Mouse (Mus musculus) heart, embryonic 16.5 days (tissue): ENCODE data around the gene Slc25a44. TPM values are rescaled to one million over a fixed set of nuclear protein-coding genes. Genes with fewer than 3 reads are reported as not detected.

ENCODE experiments used
- ATAC-seq: fragments of 200-750 bp; cut with Nextera tagmentation; replicated peaks from 2 replicates; pipeline ENCODE4 v1.8.0; 2017; ENCODE audit warnings: moderate number of reproducible peaks; ENCODE audit not compliant: insufficient read depth, low FRiP score; ENCODE audit errors: extremely low read depth
- H3K27ac ChIP-seq: fragments of 300-500 bp; sonication (generic); 2 replicates; pipeline ENCODE4 v1.5.1; 2014; ENCODE audit warnings: mild to moderate bottlenecking, low read length, control low read depth, moderate library complexity
- H3K27me3 ChIP-seq: fragments of 300-500 bp; sonication (generic); 2 replicates; pipeline ENCODE4 v1.6.1; 2014; ENCODE audit warnings: low read length, mixed read lengths; ENCODE audit not compliant: control insufficient read depth, insufficient read depth
- H3K36me3 ChIP-seq: fragments of 300-500 bp; sonication (generic); 2 replicates; pipeline ENCODE4 v1.6.1; 2014; ENCODE audit not compliant: control insufficient read depth, insufficient read depth
- H3K4me1 ChIP-seq: fragments of 300-500 bp; sonication (generic); 2 replicates; pipeline ENCODE4 v1.6.1; 2014; ENCODE audit warnings: low read length, mixed read lengths; ENCODE audit not compliant: control insufficient read depth, insufficient read depth
- H3K4me2 ChIP-seq: fragments of 300-500 bp; sonication (generic); 2 replicates; pipeline ENCODE4 v1.6.1; 2014; ENCODE audit warnings: low read depth, mild to moderate bottlenecking, control low read depth, low read length
- H3K4me3 ChIP-seq: fragments of 300-500 bp; sonication (generic); 2 replicates; pipeline ENCODE4 v1.5.1; 2014; ENCODE audit warnings: mild to moderate bottlenecking, control low read depth, low read length
- H3K9ac ChIP-seq: fragments of 300-500 bp; sonication (generic); 2 replicates; pipeline ENCODE4 v1.6.1; 2014; ENCODE audit warnings: low read length, control low read depth
- H3K9me3 ChIP-seq: fragments of 300-500 bp; sonication (generic); replicated peaks from 2 replicates; pipeline ENCODE4 v1.6.1; 2016; ENCODE audit warnings: low read length; ENCODE audit not compliant: control insufficient read depth
- WGBS: fragments of 180-500 bp; shearing (Covaris S2); extraction: QIAGEN DNeasy Blood & Tissue Kit; methylation state at CpG from one replicate; pipeline ENCODE4 v1.1.7; 2014; 5-methylcytosine and 5-hydroxymethylcytosine counted together
- polyA plus RNA-seq: library from polyadenylated mRNA; unstranded; fragments of >200 nt; fragmentation: Nextera tagmentation; extraction: Ambion mirVana; gene quantifications from 2 replicates; pipeline ENCODE4 v1.2.1, GENCODE M21; 2015

Gene Slc25a44
- polyA plus RNA-seq = 13.3 and 13.7 TPM in 2 replicates

DNA sequence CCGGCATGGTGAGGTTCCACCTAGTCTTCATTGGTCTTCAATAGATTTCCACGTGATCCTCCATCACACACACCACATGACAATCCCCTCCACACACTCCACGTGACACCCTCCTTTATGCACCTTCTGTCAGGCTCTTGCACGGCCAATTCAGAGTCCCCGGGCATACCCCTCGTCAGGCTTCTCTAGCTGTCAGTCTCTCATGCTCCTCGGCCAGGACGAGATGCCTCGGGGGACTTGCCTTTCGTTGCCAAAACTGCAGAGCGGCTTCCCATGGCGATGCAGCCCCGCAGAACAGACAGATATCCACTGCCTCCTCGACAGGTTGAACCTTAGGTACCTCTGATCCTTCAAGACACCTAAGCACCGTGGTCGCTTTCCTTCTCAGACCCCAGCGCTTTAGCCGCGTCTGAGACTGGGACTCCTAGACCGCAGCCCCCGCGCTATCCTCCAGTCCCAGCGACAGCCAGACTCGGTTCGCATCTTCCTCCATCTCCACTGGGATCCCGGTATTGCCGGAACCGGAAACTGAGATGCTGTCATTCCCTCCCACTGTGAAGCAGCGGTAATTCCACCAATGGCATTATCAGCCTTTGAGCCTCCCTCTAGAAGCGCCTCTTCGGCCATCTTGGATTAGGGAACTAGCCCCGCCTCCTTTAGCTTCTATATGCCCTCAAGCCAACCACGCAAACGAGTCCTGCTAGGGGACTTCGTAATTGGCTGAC lies at the start of gene Slc25a44:
Gene Slc25a44, minus strand, starts transcription at position 535 of the 725 bp plus-strand sequence.
- H3K4me1 ChIP-seq = peaks cover 14% of the 10 kb centered on the region
- H3K9ac ChIP-seq = peak within 1 kb of the TSS; percentile 77
- H3K4me3 ChIP-seq = peak within 1 kb of the TSS; percentile 77
- no peaks in the 10 kb centered on the region for H3K27me3 ChIP-seq
- no peaks in the 10 kb centered on the region for H3K9me3 ChIP-seq
- WGBS = under 1% methylated on average over 35 of the region's 35 CpGs
- H3K36me3 ChIP-seq = peaks cover 10% of the 10 kb centered on the region; the same call in 1 of the 2 replicates
- no peak within 1 kb of the TSS; the same call in 1 of the 2 replicates for H3K27ac ChIP-seq
- peak within 1 kb of the TSS; percentile 92 for H3K4me2 ChIP-seq
- ATAC-seq = peak; percentile 99

DNA sequence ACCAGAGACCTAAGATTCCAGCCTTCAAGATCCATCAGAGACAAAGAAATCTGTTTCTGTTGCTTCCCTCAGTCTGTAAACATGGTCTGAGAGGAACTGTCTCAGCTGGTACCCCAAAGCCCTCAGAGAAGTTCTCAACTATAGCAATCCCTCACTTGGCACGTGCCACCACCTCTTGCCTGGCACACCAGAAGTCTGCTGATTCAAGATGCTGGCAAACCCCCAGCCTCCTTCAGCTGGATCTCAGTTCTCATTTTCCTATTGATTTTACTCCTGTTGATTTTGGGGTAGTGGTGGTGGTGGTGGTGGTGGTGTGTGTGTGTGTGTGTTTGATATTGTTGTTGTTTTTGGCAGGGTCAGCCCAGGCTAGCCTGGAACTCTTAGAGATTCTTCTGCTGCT lies 48.6 kb upstream of the Slc25a44 start:
- Histone ChIP-seq H3K27me3 (no peaks in the 10 kb centered on the region; the same call in 1 of the 2 replicates), H3K9me3 (no peaks in the 10 kb centered on the region), H3K36me3 (no peaks in the 10 kb centered on the region), H3K4me2 (no peak overlapping the region), H3K9ac (no peak overlapping the region), H3K4me1 (no peaks in the 10 kb centered on the region), H3K4me3 (no peak overlapping the region), H3K27ac (no peak overlapping the region)
- WGBS = 82% methylated on average over 1 of the region's 1 CpGs
- no peak for ATAC-seq

DNA sequence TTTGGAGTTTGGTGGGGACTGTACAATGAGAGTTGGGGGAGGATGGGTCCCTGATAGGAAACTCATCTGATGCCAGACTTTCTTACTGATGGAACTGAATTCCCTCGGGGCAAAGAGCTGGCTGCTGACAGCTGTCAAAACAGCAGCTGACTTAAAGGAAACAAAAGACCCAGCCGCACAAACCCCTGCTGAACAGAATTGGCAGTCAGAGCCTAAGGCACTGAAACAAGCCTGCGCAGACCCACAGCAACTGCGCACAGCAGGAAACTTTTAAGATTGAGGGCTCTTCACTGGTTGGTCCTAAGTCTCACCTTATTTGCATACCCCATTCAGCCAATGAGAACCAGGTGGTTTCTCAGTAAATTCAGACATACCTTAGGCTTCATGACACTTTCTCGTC lies 48.1 kb upstream of the Slc25a44 start:
- no peaks in the 10 kb centered on the region; the same call in 1 of the 2 replicates for H3K27me3 ChIP-seq
- no peak overlapping the region for H3K4me2 ChIP-seq
- H3K9ac ChIP-seq = no peak overlapping the region
- H3K4me3 ChIP-seq = no peak overlapping the region
- ATAC-seq = no peak
- H3K36me3 ChIP-seq = no peaks in the 10 kb centered on the region
- no peaks in the 10 kb centered on the region for H3K9me3 ChIP-seq
- no peaks in the 10 kb centered on the region for H3K4me1 ChIP-seq
- no peak overlapping the region for H3K27ac ChIP-seq
- WGBS = 38% methylated on average over 5 of the region's 5 CpGs

DNA sequence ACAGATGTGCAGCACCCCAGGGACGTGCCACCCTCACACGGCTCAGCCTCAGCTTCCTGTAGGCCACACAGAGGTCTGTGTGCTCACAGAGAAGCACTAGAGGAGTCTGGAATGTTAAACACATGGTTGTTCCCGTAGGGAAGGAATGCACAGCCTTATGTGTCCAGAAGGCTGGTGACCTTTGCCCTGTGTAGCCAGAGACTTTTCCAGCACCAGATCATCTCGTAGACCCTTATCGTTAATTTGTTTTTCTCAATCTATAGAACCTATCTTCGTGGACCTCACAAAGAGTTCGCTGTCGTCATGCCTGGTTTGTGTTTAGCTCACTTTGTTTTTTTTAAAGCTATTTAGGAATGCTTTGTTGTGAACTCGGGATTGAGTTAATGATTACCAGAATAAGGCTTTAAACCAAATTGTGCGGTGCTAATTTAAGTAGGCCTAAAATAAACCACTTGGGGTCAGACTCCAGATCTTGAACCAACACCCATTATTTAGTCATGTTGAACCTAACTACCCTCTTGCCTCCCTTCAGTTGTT lies 46.1 kb upstream of the Slc25a44 start:
- H3K36me3 ChIP-seq = no peaks in the 10 kb centered on the region
- H3K4me3 ChIP-seq = no peak overlapping the region
- no peak overlapping the region for H3K4me2 ChIP-seq
- no peaks in the 10 kb centered on the region for H3K9me3 ChIP-seq
- ATAC-seq = no peak
- H3K27ac ChIP-seq = no peak overlapping the region
- no peak overlapping the region for H3K9ac ChIP-seq
- peaks cover 3% of the 10 kb centered on the region; the same call in 1 of the 2 replicates for H3K27me3 ChIP-seq
- peaks cover 2% of the 10 kb centered on the region; the same call in 1 of the 2 replicates for H3K4me1 ChIP-seq
- WGBS = 56% methylated on average over 10 of the region's 10 CpGs

DNA sequence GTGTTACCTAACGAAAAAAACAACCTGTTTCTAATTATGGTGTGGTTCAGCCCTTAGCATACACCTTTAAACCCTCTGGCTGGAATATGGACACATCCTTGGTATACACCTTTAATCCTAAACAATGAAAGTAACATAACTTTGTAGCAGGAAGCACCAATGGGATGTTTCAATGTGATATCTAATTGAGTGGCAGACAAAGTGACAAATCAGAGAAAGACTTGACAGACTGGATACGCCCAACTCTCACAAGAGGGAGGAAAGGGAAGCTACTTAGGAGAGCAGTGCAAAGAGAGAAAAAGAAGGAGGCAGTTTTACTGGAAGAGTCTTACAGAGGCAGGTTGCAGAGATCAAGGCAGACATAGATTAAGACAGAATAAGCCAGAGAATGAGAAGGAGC lies 44.5 kb upstream of the Slc25a44 start:
- Histone ChIP-seq H3K27me3 (peaks cover 3% of the 10 kb centered on the region; the same call in 1 of the 2 replicates), H3K9ac (no peak overlapping the region), H3K27ac (no peak overlapping the region), H3K9me3 (no peaks in the 10 kb centered on the region), H3K4me1 (peaks cover 2% of the 10 kb centered on the region; the same call in 1 of the 2 replicates), H3K4me2 (no peak overlapping the region), H3K36me3 (no peaks in the 10 kb centered on the region), H3K4me3 (no peak overlapping the region)
- no peak for ATAC-seq
- 87% methylated on average over 2 of the region's 2 CpGs for WGBS

DNA sequence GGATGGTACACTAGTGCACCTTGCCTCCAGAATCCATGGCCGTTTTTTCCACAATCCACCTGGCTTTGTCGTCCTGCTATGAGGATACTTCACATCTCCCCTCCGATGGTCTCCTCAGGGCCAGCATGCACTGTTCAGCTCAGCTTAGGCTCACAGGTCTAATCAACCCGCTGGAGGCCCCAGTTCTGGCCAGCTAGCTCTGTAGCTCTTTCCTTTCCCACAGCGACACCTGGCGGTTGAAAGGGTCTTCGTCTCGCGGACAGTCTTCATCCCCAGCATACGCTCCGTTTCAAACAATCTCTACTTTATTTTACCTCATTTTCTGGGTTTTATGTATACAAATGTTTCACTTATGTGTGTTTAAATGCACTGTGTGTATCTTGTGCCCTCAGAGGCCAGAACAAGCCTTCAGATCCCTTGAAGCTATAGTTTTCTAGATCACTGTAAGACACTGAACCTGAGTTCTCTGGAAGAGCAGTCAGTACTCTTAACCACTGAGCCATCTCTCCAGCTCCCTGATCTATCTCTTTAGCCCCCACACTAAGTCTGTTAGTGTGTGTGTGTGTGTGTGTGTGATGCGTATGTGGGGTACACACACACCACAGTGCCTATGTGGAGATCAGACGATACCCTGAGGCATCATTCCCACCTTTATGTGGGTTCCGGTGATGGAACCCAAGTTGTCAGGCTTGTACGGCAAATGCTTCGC lies 42.3 kb upstream of the Slc25a44 start:
- H3K4me2 ChIP-seq = no peak overlapping the region
- WGBS = 27% methylated on average over 16 of the region's 16 CpGs
- no peak overlapping the region; the same call in 1 of the 2 replicates for H3K9ac ChIP-seq
- no peaks in the 10 kb centered on the region for H3K36me3 ChIP-seq
- no peak overlapping the region for H3K4me3 ChIP-seq
- H3K9me3 ChIP-seq = no peaks in the 10 kb centered on the region
- no peak overlapping the region for H3K27ac ChIP-seq
- H3K4me1 ChIP-seq = peaks cover 2% of the 10 kb centered on the region; the same call in 1 of the 2 replicates
- peak; percentile 83 for ATAC-seq
- H3K27me3 ChIP-seq = peaks cover 3% of the 10 kb centered on the region; the same call in 1 of the 2 replicates

DNA sequence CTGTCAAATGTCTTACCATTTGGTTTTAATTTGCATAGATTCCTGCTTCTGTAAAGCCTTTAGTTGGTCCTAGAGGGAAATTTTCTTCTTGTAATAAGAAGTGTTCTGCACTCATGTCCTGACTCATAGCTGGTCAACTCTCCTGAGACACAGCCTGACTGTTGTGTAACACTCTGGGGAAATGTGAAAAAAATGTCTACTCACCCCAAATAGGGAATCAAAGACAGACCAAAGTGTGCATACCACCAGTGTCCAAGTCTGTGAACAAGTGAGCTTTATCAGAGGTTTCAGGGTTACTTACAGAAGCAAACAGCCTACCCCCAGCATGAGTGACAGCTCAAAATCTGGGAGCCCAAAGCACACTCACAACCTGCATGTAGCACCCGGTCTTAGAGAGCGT lies 40.2 kb upstream of the Slc25a44 start:
- WGBS = 70% methylated on average over 2 of the region's 2 CpGs
- no peak for ATAC-seq
- Histone ChIP-seq H3K36me3 (no peaks in the 10 kb centered on the region), H3K4me3 (no peak overlapping the region), H3K9me3 (no peaks in the 10 kb centered on the region), H3K4me1 (peaks cover 2% of the 10 kb centered on the region; the same call in 1 of the 2 replicates), H3K9ac (no peak overlapping the region), H3K27ac (no peak overlapping the region), H3K4me2 (no peak overlapping the region), H3K27me3 (peaks cover 3% of the 10 kb centered on the region; the same call in 1 of the 2 replicates)

DNA sequence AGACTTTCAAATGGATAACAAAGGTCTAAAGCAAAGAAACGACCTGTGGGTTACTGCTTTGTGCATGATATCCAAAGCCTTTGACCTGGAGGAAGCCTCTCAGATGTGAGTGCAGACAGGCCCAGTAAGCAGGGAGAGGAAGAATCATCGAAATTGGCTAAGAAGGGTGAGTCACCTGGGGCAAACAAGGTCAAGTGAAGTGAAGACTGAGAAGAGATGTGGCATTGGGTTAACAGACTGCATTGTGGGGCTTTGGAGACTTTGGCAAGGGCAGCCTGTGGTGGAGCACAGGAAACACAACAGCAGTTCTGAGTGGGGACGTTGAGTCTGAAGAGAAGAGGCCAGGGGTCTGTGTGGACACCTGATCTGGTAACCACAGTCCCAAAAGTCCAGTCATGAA lies 39.5 kb upstream of the Slc25a44 start:
- no peak for ATAC-seq
- Histone ChIP-seq H3K4me2 (no peak overlapping the region), H3K4me3 (no peak overlapping the region), H3K36me3 (no peaks in the 10 kb centered on the region), H3K27ac (no peak overlapping the region), H3K27me3 (peaks cover 6% of the 10 kb centered on the region; the same call in 1 of the 2 replicates), H3K9ac (no peak overlapping the region), H3K4me1 (peaks cover 2% of the 10 kb centered on the region; the same call in 1 of the 2 replicates), H3K9me3 (no peaks in the 10 kb centered on the region)
- WGBS = 51% methylated on average over 3 of the region's 3 CpGs
